Mouse (Mus musculus): Measurements from ENCODE around the gene Cfap54. TPM values are rescaled to one million over a fixed set of nuclear protein-coding genes. Genes with fewer than 3 reads are reported as not detected.

Cfap54 gene
- polyA plus RNA-seq, 1 experiment from 2014 or later, result 0.80 TPM

GRCm38 (mm10) chr10:92754359-92754758 lies 327.1 kb downstream of the Cfap54 start:
- no peaks in the 10 kb centered on the region for H3K4me1 ChIP-seq (replicated peaks; ENCODE audit: insufficient read depth, low read length)
- no peaks in the 10 kb centered on the region for H3K27me3 ChIP-seq (ENCODE audit: insufficient read depth, low read length)
- no peak overlapping the region for H3K4me2 ChIP-seq (ENCODE audit: low read length)
- DNase-seq (ENCODE audit: low spot score) (no peak), ATAC-seq (replicated peaks; ENCODE audit: low FRiP score, low read depth) (no peak)
- no peaks in the 10 kb centered on the region for H3K36me3 ChIP-seq (ENCODE audit: insufficient read depth, low read length)
- no peak overlapping the region for H3K27ac ChIP-seq
- H3K4me3 ChIP-seq (replicated peaks; ENCODE audit: low read depth, low read length), result no peak overlapping the region
- TF ChIP-seq CTCF (IDR thresholded peaks at IDR 0.05; ENCODE audit: low read depth), result no peak
- 91% methylated on average over 5 of the region's 5 CpGs for WGBS
- H3K9ac ChIP-seq (ENCODE audit: low read depth, low read length), result no peak overlapping the region
- no peaks in the 10 kb centered on the region for H3K9me3 ChIP-seq (replicated peaks; ENCODE audit: low read length)

- ATAC-seq (replicated peaks; ENCODE audit: low FRiP score, low read depth) (no peak), DNase-seq (ENCODE audit: low spot score) (no peak)
- WGBS, result 89% methylated on average over 3 of the region's 3 CpGs
- Histone ChIP-seq H3K36me3 (ENCODE audit: insufficient read depth, low read length) (no peaks in the 10 kb centered on the region), H3K27ac (no peak overlapping the region), H3K9ac (ENCODE audit: low read depth, low read length) (no peak overlapping the region), H3K27me3 (ENCODE audit: insufficient read depth, low read length) (no peaks in the 10 kb centered on the region), H3K4me3 (replicated peaks; ENCODE audit: low read depth, low read length) (no peak overlapping the region), H3K4me2 (ENCODE audit: low read length) (no peak overlapping the region), H3K4me1 (replicated peaks; ENCODE audit: insufficient read depth, low read length) (no peaks in the 10 kb centered on the region), H3K9me3 (replicated peaks; ENCODE audit: low read length) (no peaks in the 10 kb centered on the region)
- TF ChIP-seq CTCF (IDR thresholded peaks at IDR 0.05; ENCODE audit: low read depth), result no peak
Observed at GRCm38 (mm10) chr10:92730339-92730738, 351.1 kb downstream of the Cfap54 start.

GRCm38 (mm10) chr10:92728723-92729122 lies 352.7 kb downstream of the Cfap54 start:
- 77% methylated on average over 3 of the region's 3 CpGs for WGBS

More at GRCm38 (mm10) chr10:92728723-92729122, 352.7 kb downstream of the Cfap54 start:
- DNase-seq (ENCODE audit: low spot score) (no peak), ATAC-seq (replicated peaks; ENCODE audit: low FRiP score, low read depth) (no peak)
- TF ChIP-seq CTCF (IDR thresholded peaks at IDR 0.05; ENCODE audit: low read depth), result no peak
- Histone ChIP-seq H3K27me3 (ENCODE audit: insufficient read depth, low read length) (no peaks in the 10 kb centered on the region), H3K4me3 (replicated peaks; ENCODE audit: low read depth, low read length) (no peak overlapping the region), H3K4me1 (replicated peaks; ENCODE audit: insufficient read depth, low read length) (no peaks in the 10 kb centered on the region), H3K9ac (ENCODE audit: low read depth, low read length) (no peak overlapping the region), H3K9me3 (replicated peaks; ENCODE audit: low read length) (no peaks in the 10 kb centered on the region), H3K27ac (no peak overlapping the region), H3K4me2 (ENCODE audit: low read length) (no peak overlapping the region), H3K36me3 (ENCODE audit: insufficient read depth, low read length) (no peaks in the 10 kb centered on the region)

Other genes with a start within 250 kb of the Cfap54 start
- 13.9 and 16.4 TPM in 2 replicates for gene Cdk17, start 79.3 kb upstream of the Cfap54 start, polyA plus RNA-seq (2015; fragmentation: Nextera tagmentation; extraction: Ambion mirVana)
- 50.2 and 53.9 TPM in 2 replicates for gene Elk3, start 229.5 kb upstream of the Cfap54 start, polyA plus RNA-seq (2015; fragmentation: Nextera tagmentation; extraction: Ambion mirVana)